Mouse (Mus musculus): ENCODE measurements at regions not wholly inside any gene's neighbourhood (a gene's known extent, or its start where the extent isn't known, plus 50 kb on each side); places are given as distances from the start of the nearest gene placed in this dataset.

DNA sequence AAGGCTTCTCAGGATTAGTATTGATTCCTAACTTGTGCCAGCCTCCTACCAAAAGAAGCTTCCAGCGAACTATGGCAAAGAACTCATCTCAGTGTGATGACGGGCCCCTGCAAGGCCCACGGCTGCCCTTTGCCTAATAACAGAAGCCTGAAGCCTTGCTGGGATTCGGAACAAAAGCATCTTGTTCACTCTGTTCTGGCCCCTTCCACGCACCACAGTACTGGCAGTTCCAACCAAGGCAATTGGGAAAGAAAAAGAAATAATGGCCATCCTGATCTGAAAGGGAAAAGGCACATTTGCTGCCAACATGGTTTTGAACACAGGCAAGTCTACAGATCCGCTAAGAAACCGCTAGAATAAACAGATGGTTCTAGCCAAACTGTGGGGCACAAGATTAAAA, 150.4 kb upstream of the Tcerg1l start:
- 70% methylated on average over 7 of the region's 7 CpGs for WGBS
- no peak for TF ChIP-seq CTCF (IDR thresholded peaks at IDR 0.05)
- DNase-seq (ENCODE audit: low spot score) (peak; percentile 21), ATAC-seq (ENCODE audit: low FRiP score) (no peak)
- no peak overlapping the region for H3K4me3 ChIP-seq (ENCODE audit: low read depth, low read length)
- no peaks in the 10 kb centered on the region for H3K27me3 ChIP-seq (ENCODE audit: insufficient read depth, low read length)
- H3K4me1 ChIP-seq (ENCODE audit: insufficient read depth, low read length) = peaks cover 6% of the 10 kb centered on the region; the same call in 1 of the 2 replicates
- H3K36me3 ChIP-seq (ENCODE audit: insufficient read depth, low read length) = no peaks in the 10 kb centered on the region
- no peak overlapping the region for H3K4me2 ChIP-seq (ENCODE audit: low read depth, low read length, poor library complexity, severe bottlenecking)
- H3K27ac ChIP-seq (ENCODE audit: low read depth, low read length) = 0 out of 2 replicates have a peak overlapping the region, but pooled peaks have one; percentile 6
- no peaks in the 10 kb centered on the region for H3K9me3 ChIP-seq (ENCODE audit: low read length)
- H3K9ac ChIP-seq (replicated peaks; ENCODE audit: low read length, poor library complexity, severe bottlenecking) = no peak overlapping the region

DNA sequence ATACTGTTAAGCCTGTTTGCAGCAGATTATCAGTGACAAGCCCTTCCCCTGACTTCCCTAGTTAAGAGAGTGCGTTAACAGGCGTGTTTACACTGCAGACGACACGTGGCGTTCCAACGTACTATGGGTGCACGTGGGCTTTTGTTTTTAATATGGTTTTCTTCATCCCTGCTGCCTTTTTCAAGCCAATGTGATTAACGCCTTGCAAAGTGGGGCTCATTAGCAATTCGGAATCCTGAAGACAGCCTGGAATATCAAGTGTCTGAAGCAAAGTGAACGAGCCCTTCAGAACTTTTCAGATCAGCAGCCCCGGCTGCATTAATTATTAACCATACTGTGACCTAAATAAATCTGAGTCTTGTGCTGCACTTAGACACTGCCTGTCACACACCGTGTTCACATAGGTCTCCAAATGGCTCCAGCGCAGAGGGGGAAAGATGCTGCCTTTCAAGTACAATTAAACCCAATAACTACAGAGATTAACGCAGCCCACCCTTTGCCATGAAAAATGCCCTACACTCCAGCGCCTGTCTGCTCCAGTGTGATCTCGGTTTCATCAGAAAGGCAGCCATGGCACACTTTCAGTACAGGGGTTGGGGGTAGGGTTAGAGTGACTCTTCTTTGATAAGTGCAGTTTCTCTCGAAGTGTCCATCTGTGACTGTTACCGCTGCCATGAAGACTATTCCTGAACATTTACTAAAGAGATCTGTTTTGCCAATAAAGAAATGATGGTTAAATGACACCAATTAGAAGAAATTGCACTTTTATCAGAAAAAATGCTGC, 140.7 kb upstream of the Tcerg1l start:
- Histone ChIP-seq H3K27ac (ENCODE audit: low read depth, low read length) (no peak overlapping the region), H3K4me3 (ENCODE audit: low read depth, low read length) (no peak overlapping the region), H3K36me3 (ENCODE audit: insufficient read depth, low read length) (no peaks in the 10 kb centered on the region), H3K4me2 (ENCODE audit: low read depth, low read length, poor library complexity, severe bottlenecking) (no peak overlapping the region), H3K4me1 (ENCODE audit: insufficient read depth, low read length) (0 out of 2 replicates have a peak, but pooled peaks cover 4% of the 10 kb centered on the region), H3K27me3 (ENCODE audit: insufficient read depth, low read length) (no peaks in the 10 kb centered on the region), H3K9ac (replicated peaks; ENCODE audit: low read length, poor library complexity, severe bottlenecking) (no peak overlapping the region), H3K9me3 (ENCODE audit: low read length) (no peaks in the 10 kb centered on the region)
- no peak for TF ChIP-seq CTCF (IDR thresholded peaks at IDR 0.05)
- WGBS = 37% methylated on average over 18 of the region's 18 CpGs
- DNase-seq (ENCODE audit: low spot score) (no peak), ATAC-seq (ENCODE audit: low FRiP score) (no peak; the same call in 1 of the 2 replicates)

DNA sequence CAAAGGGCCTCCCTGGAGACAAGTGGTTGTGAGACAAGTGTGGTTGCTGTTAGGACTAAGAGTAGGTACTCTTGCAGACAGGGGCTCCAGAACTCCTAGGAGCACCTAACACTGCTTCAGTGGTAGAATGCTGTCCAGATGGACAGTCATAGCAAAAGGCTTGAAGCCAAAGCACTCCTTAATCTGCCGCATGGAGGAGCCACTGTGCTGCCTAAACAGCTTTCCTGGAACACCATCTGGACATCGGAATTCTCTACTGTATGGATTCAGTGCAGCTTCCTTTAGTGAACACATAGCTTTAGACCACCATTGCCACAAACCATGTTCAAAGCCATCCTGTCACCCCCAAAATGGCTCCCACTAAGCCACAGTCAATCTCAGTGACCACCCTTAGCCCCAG, 128.6 kb upstream of the Tcerg1l start:
- ATAC-seq (ENCODE audit: low FRiP score) = no peak
- 100% methylated on average over 2 of the region's 2 CpGs for WGBS

DNA sequence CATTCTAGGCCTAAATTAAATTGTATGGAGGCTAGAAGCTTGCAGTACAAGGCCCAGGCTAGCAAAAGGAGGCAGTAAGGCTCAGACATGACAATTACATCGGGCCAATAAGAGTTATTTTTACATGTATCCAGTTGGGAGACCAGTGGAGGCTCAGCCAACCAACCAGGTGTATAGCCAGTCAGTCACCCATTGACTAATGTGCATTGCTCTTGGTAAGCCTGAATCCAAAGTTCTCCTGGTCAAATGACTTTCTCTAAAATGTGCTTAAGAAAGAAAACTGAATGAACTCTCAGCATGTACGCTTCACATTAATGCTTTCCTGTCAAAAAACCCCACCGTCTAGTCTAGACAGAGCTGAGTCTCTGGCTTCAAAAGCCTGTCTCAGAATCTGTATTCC, 127.4 kb upstream of the Tcerg1l start:
- 70% methylated on average over 3 of the region's 3 CpGs for WGBS

More for the DNA sequence above, 128.6 kb upstream of the Tcerg1l start:
- TF ChIP-seq CTCF (IDR thresholded peaks at IDR 0.05) = no peak
- Histone ChIP-seq H3K4me3 (ENCODE audit: low read depth, low read length) (no peak overlapping the region), H3K27me3 (ENCODE audit: insufficient read depth, low read length) (no peaks in the 10 kb centered on the region), H3K36me3 (ENCODE audit: insufficient read depth, low read length) (no peaks in the 10 kb centered on the region), H3K4me1 (ENCODE audit: insufficient read depth, low read length) (no peaks in the 10 kb centered on the region), H3K9me3 (ENCODE audit: low read length) (no peaks in the 10 kb centered on the region), H3K9ac (replicated peaks; ENCODE audit: low read length, poor library complexity, severe bottlenecking) (no peak overlapping the region), H3K27ac (ENCODE audit: low read depth, low read length) (no peak overlapping the region), H3K4me2 (ENCODE audit: low read depth, low read length, poor library complexity, severe bottlenecking) (no peak overlapping the region)
- DNase-seq (ENCODE audit: low spot score) = peak; percentile 35

DNA sequence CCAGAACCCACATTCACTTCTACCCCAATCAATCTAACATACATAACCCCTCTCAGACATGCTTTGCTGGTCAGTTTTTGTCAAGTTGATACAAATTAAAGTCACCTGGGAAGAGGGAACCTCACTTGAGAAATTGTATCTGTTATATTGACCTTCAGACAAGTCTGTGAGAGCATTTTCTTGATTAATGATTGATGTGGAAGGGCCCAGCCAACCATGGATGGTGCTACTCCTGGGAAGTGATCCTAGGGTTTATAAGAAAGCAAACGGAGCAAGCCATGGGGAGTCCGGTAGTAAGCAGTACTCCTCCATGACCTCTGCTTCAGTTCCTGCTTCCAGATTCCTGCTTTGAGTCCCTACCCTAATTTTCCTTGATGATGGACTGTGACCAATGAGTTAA, 116.6 kb upstream of the Tcerg1l start:
- 90% methylated on average over 2 of the region's 2 CpGs for WGBS

More for the DNA sequence above, 127.4 kb upstream of the Tcerg1l start:
- Histone ChIP-seq H3K9ac (replicated peaks; ENCODE audit: low read length, poor library complexity, severe bottlenecking) (no peak overlapping the region), H3K27me3 (ENCODE audit: insufficient read depth, low read length) (no peaks in the 10 kb centered on the region), H3K36me3 (ENCODE audit: insufficient read depth, low read length) (no peaks in the 10 kb centered on the region), H3K27ac (ENCODE audit: low read depth, low read length) (no peak overlapping the region), H3K4me1 (ENCODE audit: insufficient read depth, low read length) (no peaks in the 10 kb centered on the region), H3K4me3 (ENCODE audit: low read depth, low read length) (no peak overlapping the region), H3K4me2 (ENCODE audit: low read depth, low read length, poor library complexity, severe bottlenecking) (no peak overlapping the region), H3K9me3 (ENCODE audit: low read length) (no peaks in the 10 kb centered on the region)
- DNase-seq (ENCODE audit: low spot score) (no peak), ATAC-seq (ENCODE audit: low FRiP score) (no peak)
- TF ChIP-seq CTCF (IDR thresholded peaks at IDR 0.05) = no peak

DNA sequence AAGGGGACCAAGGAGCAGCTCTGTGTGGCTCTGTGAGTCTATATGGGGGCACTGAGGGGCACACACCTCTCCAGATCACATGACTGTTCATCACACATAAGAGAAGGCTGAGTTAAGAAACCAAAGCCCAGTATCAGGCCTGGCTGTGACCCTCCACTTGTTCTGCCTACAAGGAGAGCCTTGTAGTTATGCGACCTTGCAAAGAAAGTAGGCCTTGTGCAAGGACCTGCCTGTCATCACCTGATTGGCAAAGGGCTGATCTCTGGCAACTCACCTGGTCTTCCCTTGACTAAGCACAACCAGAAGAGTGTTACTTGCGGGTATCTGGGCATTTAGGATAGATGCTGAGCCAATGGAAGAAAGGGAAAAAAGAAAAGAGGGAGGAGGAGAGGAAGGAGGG, 107.7 kb upstream of the Tcerg1l start:
- H3K9ac ChIP-seq (replicated peaks; ENCODE audit: low read length, poor library complexity, severe bottlenecking) = no peak overlapping the region
- 89% methylated on average over 2 of the region's 2 CpGs for WGBS
- DNase-seq (ENCODE audit: low spot score) (no peak), ATAC-seq (ENCODE audit: low FRiP score) (no peak)
- H3K27ac ChIP-seq (ENCODE audit: low read depth, low read length) = no peak overlapping the region
- H3K27me3 ChIP-seq (ENCODE audit: insufficient read depth, low read length) = no peaks in the 10 kb centered on the region
- H3K4me1 ChIP-seq (ENCODE audit: insufficient read depth, low read length) = no peaks in the 10 kb centered on the region
- peaks cover 4% of the 10 kb centered on the region; the same call in 1 of the 2 replicates for H3K9me3 ChIP-seq (ENCODE audit: low read length)
- no peaks in the 10 kb centered on the region for H3K36me3 ChIP-seq (ENCODE audit: insufficient read depth, low read length)
- H3K4me2 ChIP-seq (ENCODE audit: low read depth, low read length, poor library complexity, severe bottlenecking) = no peak overlapping the region
- TF ChIP-seq CTCF (IDR thresholded peaks at IDR 0.05) = no peak
- H3K4me3 ChIP-seq (ENCODE audit: low read depth, low read length) = no peak overlapping the region

More for the DNA sequence above, 116.6 kb upstream of the Tcerg1l start:
- Histone ChIP-seq H3K27me3 (ENCODE audit: insufficient read depth, low read length) (no peaks in the 10 kb centered on the region), H3K27ac (ENCODE audit: low read depth, low read length) (no peak overlapping the region), H3K9ac (replicated peaks; ENCODE audit: low read length, poor library complexity, severe bottlenecking) (no peak overlapping the region), H3K4me2 (ENCODE audit: low read depth, low read length, poor library complexity, severe bottlenecking) (no peak overlapping the region), H3K9me3 (ENCODE audit: low read length) (no peaks in the 10 kb centered on the region), H3K4me3 (ENCODE audit: low read depth, low read length) (no peak overlapping the region), H3K4me1 (ENCODE audit: insufficient read depth, low read length) (no peaks in the 10 kb centered on the region), H3K36me3 (ENCODE audit: insufficient read depth, low read length) (no peaks in the 10 kb centered on the region)
- ATAC-seq (ENCODE audit: low FRiP score) = no peak
- DNase-seq (ENCODE audit: low spot score) = no peak
- TF ChIP-seq CTCF (IDR thresholded peaks at IDR 0.05) = no peak

All from midbrain, postnatal 0 days (tissue).